ENCODE assay signal across 8 mouse cellular contexts in genomic region chr15:79834130-79834880, GRCm38 (mm10). TPM values are rescaled to one million over a fixed set of nuclear protein-coding genes. Genes with fewer than 3 reads are reported as not detected.
DNase-seq lines count a peak whose midpoint lies in the region.

Gene Npcd (minus strand): TSS chr15:79834237.
Gene Cbx6 (minus strand): TSS chr15:79834688.

- peaks cover 11% of the 10 kb centered on the region for H3K36me3 ChIP-seq in megakaryocyte, embryonic 14.5 days (replicated peaks; ENCODE audit: low read length)

- H3K27me3 ChIP-seq in megakaryocyte, embryonic 14.5 days (replicated peaks): peaks cover 41% of the 10 kb centered on the region

- H3K4me1 ChIP-seq in megakaryocyte, embryonic 14.5 days: peaks cover 39% of the 10 kb centered on the region

- DNase-seq in adrenal gland, adult (ENCODE audit: inconsistent age in 2 of 2, low spot score in 1 of 2): peak; percentile 97 to 98
- peak; percentile 94 for DNase-seq in embryo, embryonic 10 days (ENCODE audit: low spot score)
- peak; percentile 97 for DNase-seq in gastrocnemius, postnatal 10 days
- DNase-seq in induced T-regulatory cell, adult 2 months (ENCODE audit: low read depth): peak; percentile 91
- DNase-seq in left cerebral cortex, adult 9 months (ENCODE audit: low spot score in 2 of 2): peak; percentile 93 to 98
- peak; percentile 100 for DNase-seq in right cerebral cortex, postnatal 14 days
- DNase-seq in urinary bladder, postnatal 25 days (ENCODE audit: low spot score): peak; percentile 95

- H3K4me3 ChIP-seq in megakaryocyte, embryonic 14.5 days (replicated peaks): peak within 1 kb of the TSS; percentile 96

- H3K9me3 ChIP-seq in megakaryocyte, embryonic 14.5 days: no peaks in the 10 kb centered on the region

RNA-seq across cellular contexts. Expression of gene Npcd, which starts in this region (rescaled TPM):
- total RNA-seq in gastrocnemius, postnatal 10 days (2021): 1 to 10 TPM; 1.0 to 2.5 TPM
- polyA plus RNA-seq in megakaryocyte, embryonic 14.5 days (2012; ENCODE audit: insufficient read depth, low replicate concordance): 0.09 TPM in 1 of 2 replicates, not detected in the other

RNA-seq across cellular contexts. Expression of gene Cbx6, which starts in this region (rescaled TPM):
- total RNA-seq in gastrocnemius, postnatal 10 days (2021): 10 to 100 TPM; 28.2 to 38.1 TPM
- 17.1 and 24.0 TPM in 2 replicates for polyA plus RNA-seq in megakaryocyte, embryonic 14.5 days (2012; ENCODE audit: insufficient read depth, low replicate concordance)

Comparison
In these comparisons a context has a peak if more than half of its experiments do, and no peak if none do; other contexts are left out.
1. Peak in every context shown above with its lines: DNase-seq and H3K4me3 ChIP-seq.